ENCODE assay signal across 8 mouse cellular contexts in the genomic region with DNA sequence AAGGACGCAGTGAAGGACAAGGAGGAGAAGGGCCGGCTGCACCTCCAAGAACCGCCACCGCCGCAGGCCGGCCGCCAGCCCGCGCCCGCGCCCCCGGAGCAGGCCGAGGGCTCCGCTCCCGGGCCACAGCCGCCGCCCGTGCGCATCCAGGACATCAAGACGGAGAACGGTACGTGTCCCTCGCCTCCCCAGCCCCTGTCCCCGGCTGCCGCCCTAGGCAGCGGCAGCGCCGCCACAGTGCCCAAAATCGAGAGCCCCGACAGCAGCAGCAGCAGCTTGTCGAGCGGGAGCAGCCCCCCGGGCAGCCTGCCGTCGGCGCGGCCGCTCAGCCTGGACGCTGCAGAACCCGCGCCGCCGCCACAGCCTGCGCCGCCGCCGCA. TPM values are rescaled to one million over a fixed set of nuclear protein-coding genes. Genes with fewer than 3 reads are reported as not detected.
A peak's percentile ranks its signal among the peaks of the same experiment; 100 is the strongest.
DNase-seq lines count a peak whose midpoint lies in the region; ATAC-seq and TF ChIP-seq lines count a peak whose summit lies in the region.

No protein-coding gene starts in this region.

- peak overlapping the region; percentile 97 for H3K9ac ChIP-seq in kidney, embryonic 15.5 days
- H3K9ac ChIP-seq in forebrain, postnatal 0 days, result peak overlapping the region; percentile 31; the same call in 1 of the 2 replicates
- no peak overlapping the region for H3K9ac ChIP-seq in liver, embryonic 14.5 days (replicated peaks)

- no peak for TF ChIP-seq EP300 in liver, embryonic 14.5 days (IDR thresholded peaks at IDR 0.05; ENCODE audit: low read depth)

- peaks cover 25% of the 10 kb centered on the region for H3K27me3 ChIP-seq in kidney, embryonic 15.5 days
- H3K27me3 ChIP-seq in forebrain, postnatal 0 days (ENCODE audit: insufficient read depth, low read length), result peaks cover 71% of the 10 kb centered on the region
- peaks cover 96% of the 10 kb centered on the region for H3K27me3 ChIP-seq in liver, embryonic 14.5 days (ENCODE audit: control insufficient read depth, insufficient read depth, low read length)

- WGBS in kidney, embryonic 15.5 days, result 1% methylated on average over 40 of the region's 47 CpGs
- WGBS in forebrain, postnatal 0 days, result 3% methylated on average over 36 of the region's 47 CpGs
- 1% methylated on average over 43 of the region's 47 CpGs for WGBS in liver, embryonic 14.5 days (ENCODE audit: insufficient replicate concordance)

- no peaks in the 10 kb centered on the region for H3K9me3 ChIP-seq in kidney, embryonic 15.5 days (replicated peaks)
- no peaks in the 10 kb centered on the region for H3K9me3 ChIP-seq in forebrain, postnatal 0 days (ENCODE audit: low read length)
- no peaks in the 10 kb centered on the region for H3K9me3 ChIP-seq in liver, embryonic 14.5 days (ENCODE audit: control insufficient read depth, low read length)

- no peak for ATAC-seq in kidney, embryonic 15.5 days (replicated peaks; ENCODE audit: low FRiP score)
- ATAC-seq in forebrain, postnatal 0 days, result peak; percentile 14; the same call in 1 of the 2 replicates
- no peak for ATAC-seq in liver, embryonic 14.5 days (ENCODE audit: insufficient read depth)

- no peak for DNase-seq in kidney, adult 8-10 months
- peak; percentile 14 for DNase-seq in adrenal gland, adult 8-10 months
- peak; percentile 15 for DNase-seq in forebrain, postnatal 0 days
- no peak for DNase-seq in liver, embryonic 14.5 days (ENCODE audit: low read depth in 3 of 3, low spot score in 3 of 3)
- DNase-seq in spleen, adult 12 weeks (ENCODE audit: low spot score), result no peak
- no peak for DNase-seq in yolk sac, embryonic 10.5 days (ENCODE audit: low spot score)
- no peak for DNase-seq in cerebellum, postnatal 4 days (ENCODE audit: low spot score in 2 of 2)

- H3K4me1 ChIP-seq in kidney, embryonic 15.5 days, result peaks cover 59% of the 10 kb centered on the region
- H3K4me1 ChIP-seq in forebrain, postnatal 0 days (ENCODE audit: insufficient read depth), result peaks cover 4% of the 10 kb centered on the region; the same call in 1 of the 2 replicates
- no peaks in the 10 kb centered on the region for H3K4me1 ChIP-seq in liver, embryonic 14.5 days (replicated peaks; ENCODE audit: control insufficient read depth in 2 of 2, insufficient read depth in 2 of 2, low read length in 1 of 2)

- no peaks in the 10 kb centered on the region for H3K36me3 ChIP-seq in kidney, embryonic 15.5 days
- H3K36me3 ChIP-seq in forebrain, postnatal 0 days (ENCODE audit: insufficient read depth), result no peaks in the 10 kb centered on the region
- H3K36me3 ChIP-seq in liver, embryonic 14.5 days (replicated peaks; ENCODE audit: control insufficient read depth, insufficient read depth, low read depth), result no peaks in the 10 kb centered on the region

- peak overlapping the region; percentile 99 for H3K27ac ChIP-seq in kidney, embryonic 15.5 days
- no peak overlapping the region for H3K27ac ChIP-seq in forebrain, postnatal 0 days (ENCODE audit: low read depth, low read length)
- H3K27ac ChIP-seq in liver, embryonic 14.5 days, result no peak overlapping the region

- H3K4me2 ChIP-seq in kidney, embryonic 15.5 days, result peak overlapping the region; percentile 86
- peak overlapping the region; percentile 63; the same call in 1 of the 2 replicates for H3K4me2 ChIP-seq in forebrain, postnatal 0 days (ENCODE audit: low read depth)
- H3K4me2 ChIP-seq in liver, embryonic 14.5 days (ENCODE audit: low read depth), result peak overlapping the region; percentile 53

- no peak for TF ChIP-seq CTCF in forebrain, postnatal 0 days (IDR thresholded peaks at IDR 0.05; ENCODE audit: low read depth)
- TF ChIP-seq CTCF in liver, embryonic 14.5 days (IDR thresholded peaks at IDR 0.05; ENCODE audit: low read depth), result no peak

- H3K4me3 ChIP-seq in kidney, embryonic 15.5 days (replicated peaks), result peak overlapping the region; percentile 87
- peak overlapping the region; percentile 34 for H3K4me3 ChIP-seq in forebrain, postnatal 0 days (ENCODE audit: low read depth, low read length)
- peak overlapping the region in 1 of 2 experiments; percentile 53; a peak in 1 of 4 replicates for H3K4me3 ChIP-seq in liver, embryonic 14.5 days (ENCODE audit: insufficient read depth in 1 of 2, low read depth in 2 of 2, low read length in 2 of 2)

RNA-seq across cellular contexts. Expression of gene Foxc1, which starts 1.3 kb away (rescaled TPM):
- polyA plus RNA-seq in kidney, embryonic 15.5 days (2015; fragmentation: Nextera tagmentation; extraction: Ambion mirVana), result 4.1 and 5.2 TPM in 2 replicates
- 1 to 10 TPM; 4.8 to 9.0 (median 7.3) TPM for total RNA-seq in adrenal gland, adult 8-10 months (2022)
- total RNA-seq in forebrain, postnatal 0 days (2014; rRNA removed), result 9.4 and 15.6 TPM in 2 replicates
- 1.9 and 2.3 TPM in 2 replicates for polyA plus RNA-seq in forebrain, postnatal 0 days (2015; fragmentation: Nextera tagmentation; extraction: Ambion mirVana)
- 0.01 and 0.02 TPM in 2 replicates for polyA plus RNA-seq in liver, embryonic 14.5 days (2012; rRNA removed)
- 0.01 TPM in 1 of 2 replicates, not detected in the other for polyA plus RNA-seq in liver, embryonic 14.5 days (2014; fragmentation: Nextera tagmentation; extraction: Ambion mirVana)

Comparison
In these comparisons a context has a peak if more than half of its experiments do, and no peak if none do; other contexts are left out.
1. DNase-seq: peak in adrenal gland, adult 8-10 months (single experiment) and forebrain, postnatal 0 days (single experiment); none in kidney, adult 8-10 months (0 of 2), liver, embryonic 14.5 days (0 of 3), spleen, adult 12 weeks (single experiment), yolk sac, embryonic 10.5 days (single experiment) and cerebellum, postnatal 4 days (0 of 2).
2. Peak in every context shown above with its lines, with median percentiles within 50 percentile points of each other: H3K4me2 ChIP-seq.